Mouse (Mus musculus) cortical plate, adult 2 months (tissue): ENCODE measurements at regions not wholly inside any gene's neighbourhood (a gene's known extent, or its start where the extent isn't known, plus 50 kb on each side); places are given as distances from the start of the nearest gene placed in this dataset.

ENCODE experiments used
- CTCF ChIP-seq: fragments of 200-500 bp; IDR thresholded peaks from 2 replicates; pipeline ENCODE4 v1.5.1; 2011; ENCODE audit warnings: mild to moderate bottlenecking, control low read depth, low read length; ENCODE audit not compliant: insufficient read depth; ENCODE audit errors: extremely low read depth
- POLR2A ChIP-seq: fragments of 200-500 bp; IDR thresholded peaks from 2 replicates; pipeline ENCODE4 v1.6.1; 2011; ENCODE audit warnings: mild to moderate bottlenecking, low read length, control low read depth; ENCODE audit not compliant: insufficient read depth; ENCODE audit errors: extremely low read depth

GRCm38 (mm10) chr3:15230204-15230603 lies 101.9 kb downstream of the Gm9733 start:
- TF ChIP-seq POLR2A, result no peak
- no peak for TF ChIP-seq CTCF
